Mouse (Mus musculus): ENCODE results near the gene Paqr3. TPM values are rescaled to one million over a fixed set of nuclear protein-coding genes. Genes with fewer than 3 reads are reported as not detected.

Gene Paqr3
- polyA plus RNA-seq, 1 experiment from 2014 or later, result 0.75 TPM

GRCm38 (mm10) chr5:97055511-97056068 is 55.8 kb downstream of the Paqr3 start:
- no peak overlapping the region for H3K4me3 ChIP-seq (replicated peaks)
- H3K27me3 ChIP-seq, result no peaks in the 10 kb centered on the region
- H3K36me3 ChIP-seq, result peaks cover 93% of the 10 kb centered on the region
- no peak overlapping the region for H3K9ac ChIP-seq
- H3K4me1 ChIP-seq (replicated peaks), result peaks cover 3% of the 10 kb centered on the region
- ATAC-seq (ENCODE audit: low read depth), result no peak
- no peaks in the 10 kb centered on the region for H3K9me3 ChIP-seq (replicated peaks)
- 6% methylated on average over 1 of the region's 1 CpGs for WGBS (ENCODE audit: insufficient replicate concordance)
- H3K27ac ChIP-seq, result no peak overlapping the region
- DNase-seq, result peak; percentile 29
- H3K4me2 ChIP-seq, result no peak overlapping the region

- Histone ChIP-seq H3K4me1 (replicated peaks) (peaks cover 3% of the 10 kb centered on the region), H3K36me3 (peaks cover 92% of the 10 kb centered on the region), H3K9ac (no peak overlapping the region), H3K27ac (no peak overlapping the region), H3K9me3 (replicated peaks) (no peaks in the 10 kb centered on the region), H3K4me2 (no peak overlapping the region), H3K4me3 (replicated peaks) (no peak overlapping the region), H3K27me3 (no peaks in the 10 kb centered on the region)
- no peak for DNase-seq
- WGBS (ENCODE audit: insufficient replicate concordance), result 82% methylated on average over 10 of the region's 10 CpGs
- no peak for ATAC-seq (ENCODE audit: low read depth)
These were observed 56.6 kb downstream of the Paqr3 start for GRCm38 (mm10) chr5:97054801-97055200.

GRCm38 (mm10) chr5:97054166-97054565 is 57.2 kb downstream of the Paqr3 start:
- peaks cover 94% of the 10 kb centered on the region for H3K36me3 ChIP-seq
- no peak overlapping the region for H3K4me2 ChIP-seq
- H3K27me3 ChIP-seq, result no peaks in the 10 kb centered on the region

GRCm38 (mm10) chr5:97048905-97049304 is 62.5 kb downstream of the Paqr3 start:
- 90% methylated on average over 5 of the region's 5 CpGs for WGBS (ENCODE audit: insufficient replicate concordance)
- H3K4me1 ChIP-seq (replicated peaks), result peaks cover 13% of the 10 kb centered on the region; the same call in 1 of the 2 replicates
- no peak overlapping the region for H3K4me2 ChIP-seq
- DNase-seq (no peak), ATAC-seq (ENCODE audit: low read depth) (peak; percentile 29; the same call in 1 of the 2 replicates)
- H3K27ac ChIP-seq, result no peak overlapping the region
- no peak overlapping the region for H3K9ac ChIP-seq
- H3K4me3 ChIP-seq (replicated peaks), result no peak overlapping the region
- no peaks in the 10 kb centered on the region for H3K27me3 ChIP-seq
- peaks cover 90% of the 10 kb centered on the region for H3K36me3 ChIP-seq
- H3K9me3 ChIP-seq (replicated peaks), result no peaks in the 10 kb centered on the region

More at GRCm38 (mm10) chr5:97054166-97054565, 57.2 kb downstream of the Paqr3 start:
- no peak for ATAC-seq (ENCODE audit: low read depth)
- H3K4me3 ChIP-seq (replicated peaks), result no peak overlapping the region
- H3K27ac ChIP-seq, result no peak overlapping the region
- no peak overlapping the region for H3K9ac ChIP-seq
- no peak for DNase-seq
- peaks cover 3% of the 10 kb centered on the region for H3K4me1 ChIP-seq (replicated peaks)
- H3K9me3 ChIP-seq (replicated peaks), result no peaks in the 10 kb centered on the region
- WGBS (ENCODE audit: insufficient replicate concordance), result 71% methylated on average over 5 of the region's 5 CpGs

DNA sequence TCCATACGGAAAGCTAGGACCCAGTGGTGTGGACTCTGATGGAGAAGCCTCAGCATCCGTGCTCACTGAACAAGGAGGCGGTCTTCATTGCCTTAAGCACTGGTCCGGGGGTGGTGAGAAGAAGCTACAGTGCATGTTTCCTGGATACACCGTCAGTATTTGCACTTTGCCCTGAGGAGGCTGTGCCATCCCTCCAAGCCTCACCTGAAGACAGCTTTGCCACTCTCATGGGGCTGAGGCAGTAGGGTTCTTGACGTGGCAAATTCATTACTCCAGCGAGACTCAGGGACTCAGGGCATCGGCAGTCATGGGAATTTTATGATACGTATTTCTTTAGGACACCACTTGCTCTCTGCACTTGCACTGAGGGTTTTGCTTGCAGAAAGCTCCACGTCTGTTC is 64.7 kb downstream of the Paqr3 start:
- no peaks in the 10 kb centered on the region for H3K27me3 ChIP-seq
- H3K27ac ChIP-seq, result no peak overlapping the region
- ATAC-seq (ENCODE audit: low read depth), result no peak
- no peak overlapping the region for H3K4me3 ChIP-seq (replicated peaks)
- H3K4me1 ChIP-seq (replicated peaks), result peaks cover 13% of the 10 kb centered on the region
- H3K9me3 ChIP-seq (replicated peaks), result no peaks in the 10 kb centered on the region
- H3K4me2 ChIP-seq, result no peak overlapping the region
- H3K9ac ChIP-seq, result no peak overlapping the region
- no peak for DNase-seq
- WGBS (ENCODE audit: insufficient replicate concordance), result 93% methylated on average over 10 of the region's 10 CpGs
- H3K36me3 ChIP-seq, result peaks cover 87% of the 10 kb centered on the region

DNA sequence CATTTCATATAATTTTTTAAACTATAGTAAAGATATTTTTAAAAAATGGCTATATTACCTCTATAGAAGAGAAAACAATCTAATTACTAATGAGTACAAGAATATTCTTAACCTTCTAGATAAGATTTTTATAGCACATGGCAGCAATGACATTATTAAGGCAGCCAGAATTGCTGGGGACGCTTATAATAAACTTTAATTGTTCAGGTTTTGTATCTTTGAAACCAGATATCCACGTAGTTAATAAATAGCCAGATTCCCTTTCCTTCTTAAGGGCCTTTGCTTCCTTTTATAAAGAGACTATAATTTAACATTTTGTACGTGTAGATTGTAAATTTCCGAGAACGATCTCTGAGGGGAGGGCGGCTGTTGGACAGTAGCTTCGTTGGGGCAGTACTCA is 66.1 kb downstream of the Paqr3 start:
- no peak overlapping the region for H3K9ac ChIP-seq
- no peaks in the 10 kb centered on the region for H3K27me3 ChIP-seq
- no peak for DNase-seq
- no peak overlapping the region for H3K27ac ChIP-seq
- H3K4me1 ChIP-seq (replicated peaks), result peaks cover 13% of the 10 kb centered on the region
- H3K36me3 ChIP-seq, result peaks cover 82% of the 10 kb centered on the region
- H3K9me3 ChIP-seq (replicated peaks), result no peaks in the 10 kb centered on the region
- 91% methylated on average over 7 of the region's 7 CpGs for WGBS (ENCODE audit: insufficient replicate concordance)
- H3K4me3 ChIP-seq (replicated peaks), result no peak overlapping the region
- no peak overlapping the region for H3K4me2 ChIP-seq
- no peak for ATAC-seq (ENCODE audit: low read depth)

Other genes with a start within 250 kb of the Paqr3 start
- gene Bmp2k, start 113.9 kb downstream of the Paqr3 start, polyA plus RNA-seq (2015; fragmentation: Nextera tagmentation; extraction: Ambion mirVana), result 34.7 and 39.3 TPM in 2 replicates